Mouse (Mus musculus): ENCODE measurements at regions not wholly inside any gene's neighbourhood (a gene's known extent, or its start where the extent isn't known, plus 50 kb on each side); places are given as distances from the start of the nearest gene placed in this dataset.

DNA sequence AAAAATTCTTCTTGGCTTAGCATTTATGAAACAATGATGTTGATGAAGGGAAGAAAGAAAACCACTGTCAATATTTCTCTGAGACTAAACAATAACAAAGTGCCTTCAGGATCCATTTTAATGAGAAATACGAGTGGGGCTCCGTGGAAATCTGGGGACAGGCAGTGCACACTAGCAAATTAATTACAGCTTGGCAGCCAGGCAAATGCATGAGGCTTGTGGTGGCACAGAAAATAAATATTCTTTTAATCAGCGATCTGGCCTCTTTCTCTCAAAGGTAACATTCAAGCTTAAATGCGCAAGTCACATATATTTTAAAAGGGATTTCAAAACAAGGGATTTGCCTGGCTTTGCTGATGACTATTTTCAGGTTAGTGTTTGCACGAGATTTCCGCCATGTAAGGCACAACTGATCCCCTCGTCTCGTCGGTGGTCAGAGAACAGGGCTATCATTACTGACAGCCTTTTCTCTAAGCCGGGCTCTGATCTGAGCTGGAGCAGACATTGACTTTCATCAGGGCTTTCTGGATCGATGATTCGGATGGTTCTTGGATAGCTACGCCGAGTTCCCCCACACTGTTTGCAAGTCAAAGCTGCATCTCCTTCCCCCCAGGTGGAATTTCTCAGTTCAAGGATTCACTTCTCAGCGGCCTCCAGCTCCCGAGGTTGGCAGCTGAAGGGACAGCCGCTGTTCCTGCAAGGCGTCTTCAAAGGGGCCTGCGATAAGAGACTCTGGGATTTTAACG lies 109.1 kb upstream of the Ptbp2 start:
- WGBS, result 10% methylated on average over 20 of the region's 20 CpGs
- DNase-seq (ENCODE audit: low spot score), result no peak
- H3K9me3 ChIP-seq (ENCODE audit: control insufficient read depth, low read length), result no peaks in the 10 kb centered on the region

DNA sequence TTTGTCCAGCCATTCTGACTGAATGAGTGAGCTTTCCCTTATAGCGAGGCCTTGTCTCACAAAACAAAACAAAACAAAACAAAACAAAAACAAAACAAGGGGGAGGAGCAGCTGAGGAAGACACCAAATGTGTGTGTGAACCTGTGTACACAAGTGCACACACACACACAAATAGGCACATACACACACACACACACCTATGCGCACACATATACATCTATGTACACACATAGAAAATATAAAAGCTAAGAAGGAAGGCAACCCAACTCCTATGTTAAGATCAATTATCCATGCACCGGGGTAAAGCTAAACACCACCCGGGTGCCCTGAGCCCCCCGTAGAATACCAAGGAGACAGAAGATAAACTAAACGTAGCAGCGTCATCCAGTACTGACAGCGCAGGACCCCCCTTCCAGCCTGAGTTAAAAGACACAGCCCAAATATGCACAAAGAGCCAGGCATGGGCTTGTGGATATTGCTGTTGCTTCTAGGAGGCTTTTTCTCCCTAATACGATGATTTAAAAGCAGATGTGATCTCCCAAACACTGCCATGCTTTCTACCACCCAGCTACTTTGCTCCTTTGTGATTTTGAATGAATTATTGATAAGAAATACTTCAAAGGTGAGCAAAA lies 108.4 kb upstream of the Ptbp2 start:
- H3K4me1 ChIP-seq (replicated peaks; ENCODE audit: control insufficient read depth, insufficient read depth, low read length), result no peaks in the 10 kb centered on the region; the same call in 1 of the 2 replicates
- no peaks in the 10 kb centered on the region for H3K36me3 ChIP-seq (ENCODE audit: control insufficient read depth, insufficient read depth, low read length)
- DNase-seq (ENCODE audit: low spot score) (no peak), ATAC-seq (replicated peaks; ENCODE audit: low FRiP score) (no peak)
- 73% methylated on average over 9 of the region's 9 CpGs for WGBS
- H3K4me2 ChIP-seq (ENCODE audit: low read depth, low read length, severe bottlenecking), result no peak overlapping the region
- H3K9ac ChIP-seq (ENCODE audit: low read length), result no peak overlapping the region
- H3K9me3 ChIP-seq (ENCODE audit: control insufficient read depth, low read length), result no peaks in the 10 kb centered on the region
- H3K27ac ChIP-seq (ENCODE audit: low read depth, low read length), result no peak overlapping the region
- H3K27me3 ChIP-seq (ENCODE audit: control insufficient read depth, insufficient read depth, low read length), result no peaks in the 10 kb centered on the region
- H3K4me3 ChIP-seq (ENCODE audit: low read depth, low read length), result no peak overlapping the region

More for the DNA sequence above, 109.1 kb upstream of the Ptbp2 start:
- Histone ChIP-seq H3K9ac (ENCODE audit: low read length) (peak overlapping the region; percentile 45), H3K4me2 (ENCODE audit: low read depth, low read length, severe bottlenecking) (peak overlapping the region; percentile 47), H3K4me3 (ENCODE audit: low read depth, low read length) (peak overlapping the region; percentile 19; the same call in 1 of the 2 replicates), H3K4me1 (replicated peaks; ENCODE audit: control insufficient read depth, insufficient read depth, low read length) (no peaks in the 10 kb centered on the region; the same call in 1 of the 2 replicates), H3K27ac (ENCODE audit: low read depth, low read length) (no peak overlapping the region), H3K27me3 (ENCODE audit: control insufficient read depth, insufficient read depth, low read length) (no peaks in the 10 kb centered on the region), H3K36me3 (ENCODE audit: control insufficient read depth, insufficient read depth, low read length) (no peaks in the 10 kb centered on the region)
- ATAC-seq (replicated peaks; ENCODE audit: low FRiP score), result 0 out of 2 replicates have a peak, but pooled peaks have one; percentile 35

DNA sequence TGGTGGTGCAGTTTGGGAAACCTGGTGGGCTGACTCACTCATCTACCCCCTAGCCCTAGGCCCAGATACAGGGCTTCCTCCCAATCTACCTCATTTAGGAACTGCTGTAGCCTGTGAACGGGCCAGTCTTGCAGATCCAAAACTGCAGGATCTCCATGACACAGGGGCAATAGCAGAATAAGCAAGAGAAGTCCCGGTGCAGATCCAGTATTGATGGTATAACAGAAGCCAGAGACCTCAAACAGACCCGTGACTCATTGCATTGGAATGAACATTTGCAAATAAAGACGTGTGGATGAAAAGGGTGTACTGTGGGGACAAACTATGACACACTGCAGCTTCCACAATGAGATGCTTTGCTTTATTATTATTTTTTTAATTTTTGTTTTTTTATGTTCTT lies 106.6 kb upstream of the Ptbp2 start:
- H3K36me3 ChIP-seq (ENCODE audit: control insufficient read depth, insufficient read depth, low read length), result no peaks in the 10 kb centered on the region
- DNase-seq (ENCODE audit: low spot score) (no peak), ATAC-seq (replicated peaks; ENCODE audit: low FRiP score) (no peak; the same call in 1 of the 2 replicates)
- no peak overlapping the region for H3K4me2 ChIP-seq (ENCODE audit: low read depth, low read length, severe bottlenecking)
- no peaks in the 10 kb centered on the region; the same call in 1 of the 2 replicates for H3K4me1 ChIP-seq (replicated peaks; ENCODE audit: control insufficient read depth, insufficient read depth, low read length)
- H3K27me3 ChIP-seq (ENCODE audit: control insufficient read depth, insufficient read depth, low read length), result no peaks in the 10 kb centered on the region
- H3K9me3 ChIP-seq (ENCODE audit: control insufficient read depth, low read length), result no peaks in the 10 kb centered on the region
- H3K27ac ChIP-seq (ENCODE audit: low read depth, low read length), result no peak overlapping the region
- WGBS, result 73% methylated on average over 4 of the region's 4 CpGs
- H3K4me3 ChIP-seq (ENCODE audit: low read depth, low read length), result no peak overlapping the region
- no peak overlapping the region for H3K9ac ChIP-seq (ENCODE audit: low read length)

DNA sequence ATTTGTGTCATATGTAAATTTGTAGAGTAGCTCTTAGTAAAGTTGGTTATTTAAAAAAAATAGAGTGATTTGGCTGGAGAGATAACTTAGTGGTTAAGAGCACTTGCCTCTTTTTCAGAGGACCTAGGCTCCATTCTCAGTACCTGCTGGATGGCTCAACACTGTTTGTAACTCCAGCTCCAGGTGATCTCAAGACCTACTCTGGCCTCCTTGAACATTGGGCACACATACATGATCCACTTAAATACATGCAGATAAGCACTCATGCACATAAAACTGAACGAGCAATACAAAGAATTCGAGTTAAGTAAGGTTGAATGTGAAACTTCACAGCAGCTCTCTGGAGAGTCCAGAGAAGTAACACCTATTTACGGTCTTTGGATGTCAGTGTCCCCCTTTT lies 104.2 kb upstream of the Ptbp2 start:
- H3K27ac ChIP-seq (ENCODE audit: low read depth, low read length), result no peak overlapping the region
- H3K9me3 ChIP-seq (ENCODE audit: control insufficient read depth, low read length), result no peaks in the 10 kb centered on the region
- no peak for DNase-seq (ENCODE audit: low spot score)
- ATAC-seq (replicated peaks; ENCODE audit: low FRiP score), result no peak
- H3K9ac ChIP-seq (ENCODE audit: low read length), result no peak overlapping the region
- no peaks in the 10 kb centered on the region for H3K36me3 ChIP-seq (ENCODE audit: control insufficient read depth, insufficient read depth, low read length)
- no peaks in the 10 kb centered on the region; the same call in 1 of the 2 replicates for H3K4me1 ChIP-seq (replicated peaks; ENCODE audit: control insufficient read depth, insufficient read depth, low read length)
- no peak overlapping the region for H3K4me2 ChIP-seq (ENCODE audit: low read depth, low read length, severe bottlenecking)
- no peaks in the 10 kb centered on the region for H3K27me3 ChIP-seq (ENCODE audit: control insufficient read depth, insufficient read depth, low read length)
- WGBS, result 91% methylated on average over 3 of the region's 3 CpGs
- H3K4me3 ChIP-seq (ENCODE audit: low read depth, low read length), result no peak overlapping the region

DNA sequence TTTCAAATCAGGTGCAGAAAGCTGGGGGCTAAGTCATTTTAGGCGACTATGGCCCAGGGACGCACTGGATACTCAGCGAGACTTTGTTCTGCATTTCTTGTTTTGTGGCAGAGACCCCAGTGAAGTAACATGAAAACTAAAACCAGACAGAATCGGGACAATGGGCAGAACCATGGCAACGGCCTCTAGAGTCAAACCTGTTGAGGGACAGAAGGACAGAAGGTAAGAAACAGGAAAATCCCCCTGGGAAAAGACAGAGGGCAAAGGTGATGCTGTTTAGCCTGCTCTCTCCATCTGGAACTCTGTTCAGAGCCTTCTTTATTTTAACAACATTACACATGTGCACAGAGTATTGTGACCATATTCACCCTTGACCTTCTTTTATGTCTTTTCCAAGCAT lies 92.1 kb upstream of the Ptbp2 start:
- Histone ChIP-seq H3K36me3 (ENCODE audit: control insufficient read depth, insufficient read depth, low read length) (no peaks in the 10 kb centered on the region), H3K27me3 (ENCODE audit: control insufficient read depth, insufficient read depth, low read length) (no peaks in the 10 kb centered on the region), H3K4me1 (replicated peaks; ENCODE audit: control insufficient read depth, insufficient read depth, low read length) (no peaks in the 10 kb centered on the region), H3K27ac (ENCODE audit: low read depth, low read length) (no peak overlapping the region), H3K4me3 (ENCODE audit: low read depth, low read length) (no peak overlapping the region), H3K4me2 (ENCODE audit: low read depth, low read length, severe bottlenecking) (no peak overlapping the region), H3K9ac (ENCODE audit: low read length) (no peak overlapping the region), H3K9me3 (ENCODE audit: control insufficient read depth, low read length) (no peaks in the 10 kb centered on the region)
- DNase-seq (ENCODE audit: low spot score) (no peak), ATAC-seq (replicated peaks; ENCODE audit: low FRiP score) (no peak)
- WGBS, result 47% methylated on average over 5 of the region's 5 CpGs

DNA sequence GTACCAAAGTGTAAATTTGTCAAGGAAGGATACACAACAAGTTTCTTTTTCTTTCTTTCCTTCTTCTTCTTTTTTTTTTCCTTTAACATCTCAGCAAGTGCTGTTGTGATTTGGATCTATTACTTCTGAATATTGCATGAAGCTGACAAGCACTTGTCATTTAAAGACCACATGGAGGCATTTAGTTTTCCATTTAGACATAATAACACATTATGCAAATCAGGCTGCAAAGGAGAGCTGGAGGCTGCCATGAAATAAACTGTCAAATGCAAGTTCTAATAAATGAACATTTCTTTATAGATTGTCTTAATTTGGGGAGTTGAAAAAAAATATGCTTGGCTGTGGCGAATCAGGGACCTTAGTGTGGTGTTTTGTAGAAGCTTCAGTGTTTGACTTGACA lies 90.8 kb upstream of the Ptbp2 start:
- H3K9ac ChIP-seq (ENCODE audit: low read length), result no peak overlapping the region
- DNase-seq (ENCODE audit: low spot score) (no peak), ATAC-seq (replicated peaks; ENCODE audit: low FRiP score) (no peak)
- H3K4me3 ChIP-seq (ENCODE audit: low read depth, low read length), result no peak overlapping the region
- WGBS, result 91% methylated on average over 1 of the region's 1 CpGs
- no peaks in the 10 kb centered on the region for H3K4me1 ChIP-seq (replicated peaks; ENCODE audit: control insufficient read depth, insufficient read depth, low read length)
- no peaks in the 10 kb centered on the region for H3K9me3 ChIP-seq (ENCODE audit: control insufficient read depth, low read length)
- H3K36me3 ChIP-seq (ENCODE audit: control insufficient read depth, insufficient read depth, low read length), result no peaks in the 10 kb centered on the region
- H3K27ac ChIP-seq (ENCODE audit: low read depth, low read length), result no peak overlapping the region
- no peak overlapping the region for H3K4me2 ChIP-seq (ENCODE audit: low read depth, low read length, severe bottlenecking)
- H3K27me3 ChIP-seq (ENCODE audit: control insufficient read depth, insufficient read depth, low read length), result no peaks in the 10 kb centered on the region

DNA sequence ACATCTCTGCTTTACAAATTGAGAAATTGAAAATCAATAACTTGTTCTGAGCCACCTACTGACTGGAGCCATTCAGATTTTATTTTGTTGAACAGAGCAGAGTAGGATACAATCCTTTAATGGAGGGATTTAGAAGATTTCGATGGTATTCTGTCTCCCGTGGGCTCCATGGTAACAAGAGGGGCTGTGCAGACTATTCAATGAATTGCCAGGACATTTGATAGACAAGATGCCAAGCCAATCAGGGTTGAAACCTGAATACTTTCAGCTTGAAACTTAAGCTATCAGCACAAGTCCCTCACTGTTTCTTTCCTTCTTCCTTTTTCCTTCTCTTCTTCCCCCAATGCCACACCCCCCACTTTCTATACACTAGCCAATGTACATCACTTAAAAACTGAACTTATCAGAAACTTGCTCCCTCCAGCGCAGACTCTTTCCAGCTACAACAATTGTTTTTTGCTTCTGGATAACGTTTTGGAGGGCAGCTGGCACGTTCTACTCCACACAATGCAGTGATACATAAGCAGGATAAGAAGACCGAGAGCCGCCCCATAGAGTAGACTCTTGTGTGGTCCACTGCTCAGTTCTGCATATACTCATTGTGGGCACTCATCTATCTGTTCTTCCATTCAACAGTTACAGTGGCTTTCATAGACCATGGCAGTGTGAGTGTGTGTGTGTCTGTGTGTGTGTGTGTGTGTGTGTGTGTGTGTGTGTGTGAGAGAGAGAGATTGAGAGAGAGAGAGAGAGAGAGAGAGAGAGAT lies 78.1 kb upstream of the Ptbp2 start:
- 77% methylated on average over 7 of the region's 7 CpGs for WGBS
- no peak for DNase-seq (ENCODE audit: low spot score)
- peak; percentile 63; the same call in 1 of the 2 replicates for ATAC-seq (replicated peaks; ENCODE audit: low FRiP score)

More for the DNA sequence above, 78.1 kb upstream of the Ptbp2 start:
- H3K4me2 ChIP-seq (ENCODE audit: low read depth, low read length, severe bottlenecking), result no peak overlapping the region
- no peaks in the 10 kb centered on the region for H3K36me3 ChIP-seq (ENCODE audit: control insufficient read depth, insufficient read depth, low read length)
- no peak overlapping the region for H3K9ac ChIP-seq (ENCODE audit: low read length)
- H3K4me3 ChIP-seq (ENCODE audit: low read depth, low read length), result no peak overlapping the region
- no peaks in the 10 kb centered on the region for H3K27me3 ChIP-seq (ENCODE audit: control insufficient read depth, insufficient read depth, low read length)
- H3K9me3 ChIP-seq (ENCODE audit: control insufficient read depth, low read length), result no peaks in the 10 kb centered on the region
- H3K27ac ChIP-seq (ENCODE audit: low read depth, low read length), result no peak overlapping the region
- no peaks in the 10 kb centered on the region for H3K4me1 ChIP-seq (replicated peaks; ENCODE audit: control insufficient read depth, insufficient read depth, low read length)
